Mouse (Mus musculus): ENCODE measurements at regions not wholly inside any gene's neighbourhood (a gene's known extent, or its start where the extent isn't known, plus 50 kb on each side); places are given as distances from the start of the nearest gene placed in this dataset.

DNA sequence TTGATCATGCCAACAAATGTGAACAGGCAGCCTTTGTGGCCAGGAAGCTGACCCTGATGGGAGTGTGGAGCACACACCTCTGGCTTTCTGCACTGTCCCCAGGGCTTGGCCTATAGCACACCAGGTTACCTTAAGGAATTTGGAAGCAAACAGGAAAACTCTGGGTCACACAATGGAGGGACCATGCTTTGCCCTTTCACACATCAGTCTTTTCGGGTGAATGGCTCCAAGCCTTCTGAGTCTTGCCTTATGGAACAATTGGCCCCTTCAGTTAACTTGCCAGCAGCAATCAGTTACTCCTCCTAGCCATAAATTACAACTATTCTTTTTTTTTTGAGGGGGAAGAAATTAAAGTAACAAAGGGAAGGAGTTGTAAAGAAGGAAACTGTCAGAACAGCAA is 134.6 kb upstream of the Lrig1 start:
- TF ChIP-seq CTCF (IDR thresholded peaks at IDR 0.05 in 2 of 3, conservative IDR thresholded peaks at IDR 0.05 in 1 of 3; ENCODE audit: control insufficient read depth in 1 of 3, insufficient read depth in 1 of 3, low read depth in 2 of 3, low read length in 3 of 3, poor library complexity in 1 of 3, severe bottlenecking in 1 of 3) = no peak
- TF ChIP-seq EP300 (IDR thresholded peaks at IDR 0.05; ENCODE audit: low read depth in 1 of 2, low read length in 2 of 2) = no peak
- no peak for TF ChIP-seq RAD21 (IDR thresholded peaks at IDR 0.05; ENCODE audit: low read depth, low read length)
- TF ChIP-seq SMC3 (IDR thresholded peaks at IDR 0.05; ENCODE audit: low read depth, low read length) = no peak
- no peak for TF ChIP-seq CHD2 (IDR thresholded peaks at IDR 0.05; ENCODE audit: low read length)
- no peak for TF ChIP-seq NRF1 (IDR thresholded peaks at IDR 0.05; ENCODE audit: insufficient read depth, low read depth, low read length, poor library complexity, severe bottlenecking)
- TF ChIP-seq ZC3H11A (IDR thresholded peaks at IDR 0.05; ENCODE audit: low read depth, low read length) = no peak
- TF ChIP-seq ZNF384 (IDR thresholded peaks at IDR 0.05; ENCODE audit: low read depth, low read length) = no peak
- TF ChIP-seq POLR2A (IDR thresholded peaks at IDR 0.05; ENCODE audit: control insufficient read depth in 1 of 2, insufficient read depth in 1 of 2, low read depth in 1 of 2, low read length in 2 of 2, poor library complexity in 1 of 2) = no peak
- TF ChIP-seq MAX (IDR thresholded peaks at IDR 0.05; ENCODE audit: low read length) = no peak
- no peak for TF ChIP-seq GABPA (IDR thresholded peaks at IDR 0.05; ENCODE audit: low read depth, low read length)
- no peak for TF ChIP-seq POLR2AphosphoS2 (IDR thresholded peaks at IDR 0.05; ENCODE audit: low read length)
- TF ChIP-seq BHLHE40 (IDR thresholded peaks at IDR 0.05; ENCODE audit: borderline replicate concordance, low read depth, low read length) = no peak
